Mouse (Mus musculus): ENCODE results near the gene Cd300lb.

DNA sequence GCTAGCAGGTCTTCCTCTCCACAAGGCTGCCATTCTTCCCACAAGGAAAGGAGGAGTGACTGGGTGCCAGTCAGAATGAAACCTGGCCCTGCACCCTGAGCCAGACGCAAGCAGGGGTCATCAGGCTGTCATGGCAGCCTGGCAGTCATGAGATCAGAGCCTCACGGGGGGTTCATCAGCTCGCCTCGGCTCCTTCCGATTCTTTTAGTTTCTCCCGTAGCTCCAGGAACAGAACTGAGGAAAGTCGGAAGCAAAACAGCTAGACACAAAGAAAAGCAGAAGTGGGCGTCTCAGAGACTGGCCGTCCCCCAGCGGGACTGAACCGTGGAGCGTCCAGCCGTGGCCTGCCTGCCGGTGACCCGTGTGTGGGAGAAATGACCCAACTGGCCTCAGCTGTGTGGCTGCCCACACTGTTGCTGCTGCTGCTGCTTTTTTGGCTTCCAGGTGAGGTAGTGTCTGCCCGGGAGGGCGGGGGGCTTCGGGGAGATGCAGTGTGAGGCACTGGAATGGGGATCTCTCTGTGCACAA, 44.1 kb downstream of the Cd300lb start, which contains the start of gene Cd300a:
- TF ChIP-seq POLR2A (IDR thresholded peaks at IDR 0.05; ENCODE audit: borderline replicate concordance, low read depth, low read length) (no peak), CTCF (IDR thresholded peaks at IDR 0.05; ENCODE audit: low read depth, low read length) (no peak)

All from bone marrow macrophage, adult 2 months (primary cell).